Mouse (Mus musculus): ENCODE results near the gene Tenm1.

- no peak for TF ChIP-seq ZNF384 (IDR thresholded peaks at IDR 0.05; ENCODE audit: low read depth, low read length)
- TF ChIP-seq ZC3H11A (IDR thresholded peaks at IDR 0.05; ENCODE audit: borderline replicate concordance, low read depth, low read length), result no peak
These were observed 461.3 kb downstream of the Tenm1 start for GRCm38 (mm10) chrX:42967611-42968010.
